Mouse (Mus musculus) midbrain, embryonic 14.5 days (tissue): ENCODE data around the gene Vipr1. TPM values are rescaled to one million over a fixed set of nuclear protein-coding genes. Genes with fewer than 3 reads are reported as not detected.
A peak's percentile ranks its signal among the peaks of the same experiment; 100 is the strongest.

Experiments
- ATAC-seq: fragments of 200-750 bp; cut with Nextera tagmentation; 2 replicates; pipeline ENCODE4 v1.8.0; 2017; ENCODE audit warnings: moderate number of reproducible peaks, moderate library complexity; ENCODE audit not compliant: low FRiP score, low TSS enrichment
- DNase-seq: peaks from one replicate; pipeline ENCODE4 v3.0.0-alpha.2; 2015
- H3K27ac ChIP-seq: fragments of 300-500 bp; sonication (generic); replicated peaks from 2 replicates; pipeline ENCODE4 v1.5.1; 2014; ENCODE audit warnings: mild to moderate bottlenecking, low read depth, low read length, moderate library complexity
- H3K27me3 ChIP-seq: fragments of 300-500 bp; sonication (generic); 2 replicates; pipeline ENCODE4 v1.6.1; 2014; ENCODE audit warnings: low read length, control low read depth, mixed read lengths; ENCODE audit not compliant: control insufficient read depth, insufficient read depth
- H3K36me3 ChIP-seq: fragments of 300-500 bp; sonication (generic); 2 replicates; pipeline ENCODE4 v1.6.1; 2014; ENCODE audit warnings: low read length, control low read depth; ENCODE audit not compliant: control insufficient read depth, insufficient read depth
- H3K4me1 ChIP-seq: fragments of 300-500 bp; sonication (generic); 2 replicates; pipeline ENCODE4 v1.6.1; 2014; ENCODE audit warnings: mild to moderate bottlenecking, antibody characterized with exemption, low read length, control low read depth; ENCODE audit not compliant: control insufficient read depth, insufficient read depth
- H3K4me2 ChIP-seq: fragments of 300-500 bp; sonication (generic); 2 replicates; pipeline ENCODE4 v1.6.1; 2014; ENCODE audit warnings: mild to moderate bottlenecking, low read length, moderate library complexity
- H3K4me3 ChIP-seq: fragments of 300-500 bp; sonication (generic); replicated peaks from 2 replicates; pipeline ENCODE4 v1.5.1; 2014; ENCODE audit warnings: low read depth, low read length
- H3K9ac ChIP-seq: fragments of 300-500 bp; sonication (generic); replicated peaks from 2 replicates; pipeline ENCODE4 v1.6.1; 2014; ENCODE audit warnings: mild to moderate bottlenecking, low read length, moderate library complexity
- H3K9me3 ChIP-seq: fragments of 300-500 bp; sonication (generic); 2 replicates; pipeline ENCODE4 v1.6.1; 2016; ENCODE audit warnings: low read length, control low read depth, mixed read lengths; ENCODE audit not compliant: control insufficient read depth
- WGBS: fragments of 180-500 bp; shearing (Covaris S2); extraction: QIAGEN DNeasy Blood & Tissue Kit; methylation state at CpG from one replicate; pipeline ENCODE4 v1.1.7; 2014; 5-methylcytosine and 5-hydroxymethylcytosine counted together
- polyA plus RNA-seq: library from polyadenylated mRNA; unstranded; fragments of >200 nt; fragmentation: Nextera tagmentation; extraction: Ambion mirVana; gene quantifications from 2 replicates; pipeline ENCODE4 v1.2.1, GENCODE M21; 2014

The Vipr1 gene
- polyA plus RNA-seq, 1 experiment from 2014 or later: 0.25 TPM

DNA sequence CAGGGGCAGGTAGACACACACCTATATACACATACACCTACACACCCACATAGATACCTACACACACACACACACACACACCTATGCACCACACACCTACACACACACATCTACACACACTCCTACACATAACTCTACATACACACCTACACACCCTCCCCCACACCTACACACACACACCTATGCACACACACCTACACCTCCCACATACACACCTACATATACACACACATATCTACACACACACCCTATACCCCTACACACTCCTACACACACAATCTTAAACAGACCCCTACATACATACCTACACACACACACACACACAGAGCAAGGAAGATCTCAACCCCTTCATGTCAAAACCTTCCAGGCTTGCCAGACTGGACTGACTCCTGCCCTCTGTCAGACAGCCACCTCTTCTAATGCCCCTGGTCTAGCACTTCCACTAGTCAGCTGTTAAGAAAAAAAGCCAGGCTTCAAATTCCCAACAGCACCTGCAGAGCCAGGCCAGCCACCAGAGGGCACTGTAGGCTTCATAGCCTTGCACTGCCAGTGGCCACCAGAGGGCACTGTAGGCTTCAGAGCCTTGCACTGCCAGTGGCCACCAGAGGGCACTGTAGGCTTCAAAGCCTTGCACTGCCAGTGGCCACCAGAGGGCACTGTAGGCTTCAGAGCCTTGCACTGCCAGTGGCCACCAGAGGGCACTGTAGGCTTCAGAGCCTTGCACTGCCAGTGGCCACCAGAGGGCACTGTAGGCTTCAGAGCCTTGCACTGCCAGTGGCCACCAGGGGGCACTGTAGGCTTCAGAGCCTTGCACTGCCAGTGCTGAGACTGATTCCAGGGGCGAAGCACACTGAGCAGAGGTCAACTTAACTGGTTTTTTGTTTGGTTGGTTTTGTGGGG lies 54.9 kb downstream of the Vipr1 start:
- Histone ChIP-seq H3K4me3 (no peak overlapping the region), H3K27me3 (no peaks in the 10 kb centered on the region), H3K27ac (no peak overlapping the region), H3K36me3 (peaks cover 38% of the 10 kb centered on the region), H3K4me1 (no peaks in the 10 kb centered on the region), H3K9me3 (no peaks in the 10 kb centered on the region), H3K9ac (no peak overlapping the region), H3K4me2 (no peak overlapping the region)
- peak; percentile 31 for DNase-seq
- peak; percentile 53 for ATAC-seq
- 100% methylated on average over 1 of the region's 1 CpGs for WGBS

DNA sequence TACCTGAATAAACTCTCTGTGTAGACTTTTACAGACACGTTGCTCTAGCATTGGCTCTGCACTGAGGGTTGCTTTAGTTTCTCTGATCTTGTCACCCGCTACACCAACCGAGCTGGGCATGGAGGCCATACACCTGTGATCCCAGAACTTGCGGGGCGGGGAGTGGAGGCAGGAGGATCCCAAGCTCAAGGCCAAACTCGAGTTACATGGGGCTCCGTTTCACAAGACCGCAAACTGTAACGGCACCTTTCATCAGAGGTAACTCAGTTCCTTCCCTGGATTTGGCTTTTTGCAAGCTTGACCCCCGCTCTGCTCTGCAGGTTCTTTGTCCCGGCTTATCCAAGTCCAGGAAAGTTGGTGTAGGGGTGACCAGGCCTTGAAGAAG lies 61.7 kb downstream of the Vipr1 start:
- H3K27ac ChIP-seq: no peak overlapping the region
- peak overlapping the region; percentile 97 for H3K4me2 ChIP-seq
- no peaks in the 10 kb centered on the region for H3K9me3 ChIP-seq
- H3K27me3 ChIP-seq: no peaks in the 10 kb centered on the region
- peak overlapping the region; percentile 78 for H3K4me3 ChIP-seq
- ATAC-seq (no peak), DNase-seq (no peak)
- 36% methylated on average over 11 of the region's 11 CpGs for WGBS
- peaks cover 14% of the 10 kb centered on the region for H3K4me1 ChIP-seq
- peak overlapping the region; percentile 82 for H3K9ac ChIP-seq
- peaks cover 8% of the 10 kb centered on the region for H3K36me3 ChIP-seq

DNA sequence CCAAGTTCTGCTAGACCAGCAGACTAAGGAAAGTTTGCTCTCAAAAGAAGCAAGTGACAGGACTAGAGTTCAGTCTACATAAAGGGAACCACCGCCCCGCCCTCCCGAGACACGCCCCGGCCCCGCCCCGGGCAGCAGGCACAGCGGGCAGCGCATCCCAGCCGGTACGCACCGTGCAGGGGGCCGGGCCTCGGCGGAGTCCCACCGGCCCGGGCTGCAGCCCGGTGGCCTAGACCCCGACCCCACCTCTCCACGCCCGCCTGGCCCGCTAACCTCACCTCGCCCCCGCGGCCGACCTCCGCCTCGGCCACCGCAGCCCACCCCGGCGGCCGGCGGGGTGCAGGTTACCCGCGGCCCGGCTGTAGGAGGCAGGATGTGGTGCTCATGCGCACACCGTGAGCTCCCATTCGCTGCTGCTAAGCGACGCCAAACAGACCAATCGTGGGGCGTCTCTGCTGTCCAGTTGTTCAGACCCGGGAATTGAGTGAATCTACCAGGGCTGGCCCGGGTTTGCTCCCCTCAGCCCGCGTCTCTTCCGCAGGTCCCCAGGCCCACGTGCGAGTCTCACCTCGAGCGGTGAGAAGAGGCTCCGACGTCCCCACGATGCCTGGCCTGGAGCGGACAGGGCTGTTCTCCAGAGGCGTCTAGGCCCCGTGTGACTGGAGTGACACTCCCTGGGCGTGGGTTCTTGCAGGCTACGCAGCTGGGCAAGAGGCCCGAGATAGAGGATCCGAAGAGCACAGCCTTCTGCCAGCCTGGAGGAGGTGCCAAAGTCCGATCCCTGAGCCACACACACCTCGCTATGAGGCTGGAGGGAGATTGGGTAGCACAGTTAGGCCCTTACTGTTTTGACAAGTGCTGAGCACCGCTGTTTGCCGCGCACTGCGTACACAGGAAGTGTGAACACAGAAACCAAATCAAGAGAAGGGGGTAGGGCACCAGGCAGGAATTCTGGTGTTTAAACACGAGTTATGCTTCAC lies 62.4 kb downstream of the Vipr1 start, which contains the start of gene Sec22c:
Sec22c (minus strand) TSS at position 845 of the 980 bp plus-strand sequence.
- H3K4me2 ChIP-seq: peak within 1 kb of the TSS; percentile 97
- DNase-seq (peak; percentile 92), ATAC-seq (peak; percentile 98)
- peak within 1 kb of the TSS; percentile 78 for H3K4me3 ChIP-seq
- peak within 1 kb of the TSS; percentile 83 for H3K27ac ChIP-seq
- peak within 1 kb of the TSS; percentile 82 for H3K9ac ChIP-seq
- no peaks in the 10 kb centered on the region for H3K27me3 ChIP-seq
- H3K36me3 ChIP-seq: peaks cover 4% of the 10 kb centered on the region
- WGBS: under 1% methylated on average over 69 of the region's 69 CpGs
- H3K4me1 ChIP-seq: peaks cover 14% of the 10 kb centered on the region
- H3K9me3 ChIP-seq: no peaks in the 10 kb centered on the region

- ATAC-seq: no peak
- Histone ChIP-seq H3K27ac (no peak overlapping the region), H3K27me3 (no peaks in the 10 kb centered on the region), H3K9ac (no peak overlapping the region), H3K4me3 (no peak overlapping the region), H3K4me2 (no peak overlapping the region), H3K9me3 (no peaks in the 10 kb centered on the region), H3K4me1 (peaks cover 19% of the 10 kb centered on the region), H3K36me3 (no peaks in the 10 kb centered on the region)
- 81% methylated on average over 6 of the region's 6 CpGs for WGBS
- DNase-seq: no peak
These were observed 63.6 kb downstream of the Vipr1 start for GRCm38 (mm10) chr9:121706029-121706675.

DNA sequence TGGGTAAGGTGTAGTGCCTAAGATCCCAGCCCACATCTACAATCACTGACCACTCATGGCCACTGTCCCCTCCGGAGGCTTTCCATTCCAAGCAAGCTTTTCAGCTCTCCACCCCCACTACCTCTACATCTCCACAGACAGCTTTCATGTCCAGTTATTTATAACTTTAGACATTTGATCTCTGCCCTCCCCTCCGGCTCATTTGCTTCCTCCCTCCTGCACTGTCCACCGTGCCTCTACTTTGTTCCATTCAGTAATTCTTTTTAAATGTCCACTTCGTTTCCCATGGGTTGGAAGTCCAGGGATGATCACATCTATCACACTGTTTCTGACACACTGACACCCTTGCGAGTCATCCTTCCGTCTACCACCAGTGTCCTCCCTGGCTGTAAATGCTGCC lies 65.3 kb downstream of the Vipr1 start:
- Histone ChIP-seq H3K4me2 (no peak overlapping the region), H3K9ac (no peak overlapping the region), H3K36me3 (peaks cover 6% of the 10 kb centered on the region), H3K4me1 (peaks cover 24% of the 10 kb centered on the region), H3K27me3 (no peaks in the 10 kb centered on the region), H3K4me3 (no peak overlapping the region), H3K27ac (no peak overlapping the region), H3K9me3 (no peaks in the 10 kb centered on the region)
- 76% methylated on average over 6 of the region's 6 CpGs for WGBS
- ATAC-seq: no peak
- no peak for DNase-seq

GRCm38 (mm10) chr9:121708506-121709486 lies 66.3 kb downstream of the Vipr1 start:
- Histone ChIP-seq H3K36me3 (peaks cover 14% of the 10 kb centered on the region), H3K9ac (no peak overlapping the region)
- ATAC-seq: no peak

GRCm38 (mm10) chr9:121709898-121710583 lies 67.5 kb downstream of the Vipr1 start, which contains the start of gene Ss18l2:
TSS of gene Ss18l2 (plus strand) at chr9:121710329.
- H3K9me3 ChIP-seq: no peaks in the 10 kb centered on the region
- H3K9ac ChIP-seq: peak within 1 kb of the TSS; percentile 93
- no peaks in the 10 kb centered on the region for H3K27me3 ChIP-seq
- ATAC-seq: peak; percentile 100
- peak within 1 kb of the TSS; percentile 87 for H3K4me2 ChIP-seq
- peaks cover 14% of the 10 kb centered on the region for H3K36me3 ChIP-seq
- 4% methylated on average over 37 of the region's 37 CpGs for WGBS
- H3K27ac ChIP-seq: peak within 1 kb of the TSS; percentile 90
- peak; percentile 100 for DNase-seq
- peaks cover 16% of the 10 kb centered on the region for H3K4me1 ChIP-seq
- H3K4me3 ChIP-seq: peak within 1 kb of the TSS; percentile 92

More at GRCm38 (mm10) chr9:121708506-121709486, 66.3 kb downstream of the Vipr1 start:
- no peak overlapping the region for H3K27ac ChIP-seq
- H3K4me3 ChIP-seq: no peak overlapping the region
- no peak for DNase-seq
- 67% methylated on average over 7 of the region's 7 CpGs for WGBS
- H3K4me1 ChIP-seq: peaks cover 22% of the 10 kb centered on the region
- H3K4me2 ChIP-seq: no peak overlapping the region
- H3K27me3 ChIP-seq: no peaks in the 10 kb centered on the region
- H3K9me3 ChIP-seq: no peaks in the 10 kb centered on the region
